Comparison of ENCODE assay signal across 16 mouse cellular contexts in the genomic region with DNA sequence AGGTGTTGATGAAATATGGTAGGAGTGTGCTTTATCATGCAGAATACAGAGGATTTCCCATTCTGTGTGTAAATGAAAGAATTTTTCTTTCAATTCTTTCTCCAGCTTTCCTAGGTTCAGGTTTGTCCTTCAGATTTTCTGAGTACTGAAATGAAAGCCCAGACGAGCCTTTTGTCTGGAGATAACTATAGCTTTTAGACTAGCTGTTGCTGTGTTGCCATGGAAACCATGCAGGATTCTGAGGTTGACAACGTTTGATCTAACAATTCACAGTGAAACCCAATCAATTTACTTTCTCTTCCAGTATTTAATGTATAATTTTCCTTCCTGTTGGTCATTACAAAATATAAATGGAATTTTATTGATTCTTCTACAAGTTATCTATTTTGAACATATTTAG. TPM values are rescaled to one million over a fixed set of nuclear protein-coding genes. Genes with fewer than 3 reads are reported as not detected.
A peak's percentile ranks its signal among the peaks of the same experiment; 100 is the strongest.
DNase-seq lines count a peak whose midpoint lies in the region; ATAC-seq lines count a peak whose summit lies in the region.
"Had no signal": no experiment of that assay in that cellular context is flagged by ENCODE, and none has a peak within 500 bp of the region (broad histone marks: within the 10 kb centered on the region; RNA-seq: fewer than 3 reads in every experiment).

No protein-coding gene starts in this region.

- intact Hi-C loops in left cerebral cortex, postnatal 14 days (cut with DNase I): no loop called here

- no peak overlapping the region for H3K4me2 ChIP-seq in kidney, embryonic 15.5 days
- H3K4me2 ChIP-seq: neural tube, embryonic 12.5 days; stomach, embryonic 15.5 days had no signal

- no peak overlapping the region for H3K27ac ChIP-seq in kidney, embryonic 15.5 days
- H3K27ac ChIP-seq: neural tube, embryonic 12.5 days; stomach, embryonic 15.5 days had no signal

- no peaks in the 10 kb centered on the region for H3K4me1 ChIP-seq in kidney, embryonic 15.5 days
- H3K4me1 ChIP-seq: neural tube, embryonic 12.5 days; stomach, embryonic 15.5 days had no signal

- H3K4me3 ChIP-seq in kidney, embryonic 15.5 days (replicated peaks): no peak overlapping the region
- H3K4me3 ChIP-seq: neural tube, embryonic 12.5 days; stomach, embryonic 15.5 days had no signal

- no peak overlapping the region for H3K9ac ChIP-seq in kidney, embryonic 15.5 days
- H3K9ac ChIP-seq: liver, postnatal 0 days; neural tube, embryonic 12.5 days; stomach, embryonic 15.5 days had no signal

- H3K27me3 ChIP-seq in kidney, embryonic 15.5 days: no peaks in the 10 kb centered on the region
- H3K27me3 ChIP-seq: neural tube, embryonic 12.5 days; stomach, embryonic 15.5 days had no signal

- 38% methylated on average over 2 of the region's 2 CpGs for WGBS in kidney, embryonic 15.5 days

- no peaks in the 10 kb centered on the region for H3K9me3 ChIP-seq in kidney, embryonic 15.5 days (replicated peaks)
- H3K9me3 ChIP-seq: neural tube, embryonic 12.5 days; stomach, embryonic 15.5 days had no signal

- ATAC-seq in kidney, embryonic 15.5 days (replicated peaks; ENCODE audit: low FRiP score): no peak
- ATAC-seq: liver, postnatal 0 days had no signal

- no peaks in the 10 kb centered on the region for H3K36me3 ChIP-seq in kidney, embryonic 15.5 days
- H3K36me3 ChIP-seq: neural tube, embryonic 12.5 days; stomach, embryonic 15.5 days had no signal

- peak; percentile 48 for DNase-seq in embryo, embryonic 10 days (ENCODE audit: low spot score)
- DNase-seq in embryo, embryonic 9.5 days (ENCODE audit: extremely low spot score): no peak
- peak; percentile 44 to 47 for DNase-seq in left cerebral cortex, postnatal 14 days (ENCODE audit: low spot score in 2 of 2)
- DNase-seq in left cerebral cortex, adult 18-20 months (ENCODE audit: low spot score in 2 of 2): no peak
- DNase-seq in mesoderm, embryonic 11.5 days (ENCODE audit: low read depth, low spot score): peak; percentile 29
- DNase-seq in telencephalon, adult 2 months (ENCODE audit: low read depth, low spot score): peak; percentile 43
- DNase-seq in adrenal gland, postnatal 10 days: no peak
- DNase-seq: cerebellum, adult 11 months; kidney, adult 8-10 months; liver, postnatal 0 days; spleen, adult 18-20 months; thymus, postnatal 25 days had no signal

RNA-seq across cellular contexts. Expression of gene Gpm6a, which starts 34.5 kb away (rescaled TPM):
- 1,000 to 10,000 TPM; 1,368 to 1,391 TPM for total RNA-seq in left cerebral cortex, postnatal 14 days (2021)
- total RNA-seq in left cerebral cortex, adult 18-20 months (2021): 100 to 1,000 TPM; 869 to 983 TPM
- polyA plus RNA-seq in kidney, embryonic 15.5 days (2015; fragmentation: Nextera tagmentation; extraction: Ambion mirVana): 18.9 and 19.3 TPM in 2 replicates
- total RNA-seq in adrenal gland, postnatal 10 days (2021): 1 to 10 TPM; 6.6 to 7.2 TPM
- total RNA-seq: granulocyte monocyte progenitor cell, adult 5-6 weeks had no signal

Comparison
In these comparisons a context has a peak if more than half of its experiments do, and no peak if none do; other contexts are left out.
1. DNase-seq: peak in embryo, embryonic 10 days (single experiment), left cerebral cortex, postnatal 14 days (2 of 2), mesoderm, embryonic 11.5 days (single experiment) and telencephalon, adult 2 months (single experiment); none in embryo, embryonic 9.5 days (single experiment), left cerebral cortex, adult 18-20 months (0 of 2) and adrenal gland, postnatal 10 days (single experiment).
2. RNA of gene Gpm6a, which starts 34.5 kb away (total RNA-seq): 1,368 to 1,391 TPM in left cerebral cortex, postnatal 14 days and 869 to 983 TPM in left cerebral cortex, adult 18-20 months; 6.6 to 7.2 TPM in adrenal gland, postnatal 10 days; every median in the first group is over 100 times any median in the second.